Mouse (Mus musculus) liver, embryonic 11.5 days (tissue): ENCODE data around the gene Adgrv1. TPM values are rescaled to one million over a fixed set of nuclear protein-coding genes. Genes with fewer than 3 reads are reported as not detected.

Experiments used
- ATAC-seq: fragments of 200-750 bp; cut with Nextera tagmentation; replicated peaks from 2 replicates; pipeline ENCODE4 v1.8.0; 2017; ENCODE audit warnings: moderate number of reproducible peaks, mild to moderate bottlenecking, moderate TSS enrichment, moderate library complexity; ENCODE audit not compliant: low FRiP score
- DNase-seq: peaks from one replicate; pipeline ENCODE4 v3.0.0-alpha.2; 2017; ENCODE audit warnings: low spot score
- H3K27ac ChIP-seq: fragments of 300-500 bp; sonication (generic); 2 replicates; pipeline ENCODE4 v1.5.1; 2014; ENCODE audit warnings: mild to moderate bottlenecking, low read depth, low read length, control low read depth
- H3K27me3 ChIP-seq: fragments of 300-500 bp; sonication (generic); replicated peaks from 2 replicates; pipeline ENCODE4 v1.6.1; 2014; ENCODE audit warnings: low read length, mixed read lengths; ENCODE audit not compliant: control insufficient read depth, insufficient read depth
- H3K36me3 ChIP-seq: fragments of 300-500 bp; sonication (generic); 2 replicates; pipeline ENCODE4 v1.6.1; 2014; ENCODE audit warnings: mild to moderate bottlenecking, low read length, moderate library complexity, mixed read lengths; ENCODE audit not compliant: control insufficient read depth, insufficient read depth
- H3K4me1 ChIP-seq: fragments of 300-500 bp; sonication (generic); replicated peaks from 2 replicates; pipeline ENCODE4 v1.6.1; 2014; ENCODE audit warnings: low read length, mixed read lengths; ENCODE audit not compliant: control insufficient read depth, insufficient read depth
- H3K4me2 ChIP-seq: fragments of 300-500 bp; sonication (generic); 2 replicates; pipeline ENCODE4 v1.6.1; 2014; ENCODE audit warnings: mild to moderate bottlenecking, control low read depth, moderate library complexity
- H3K4me3 ChIP-seq: fragments of 300-500 bp; sonication (generic); 2 replicates; pipeline ENCODE4 v1.5.1; 2014; ENCODE audit warnings: low read depth, low read length, control low read depth
- H3K9ac ChIP-seq: fragments of 300-500 bp; sonication (generic); 2 replicates; pipeline ENCODE4 v1.6.1; 2014; ENCODE audit warnings: low read depth, low read length, control low read depth
- H3K9me3 ChIP-seq: fragments of 300-500 bp; sonication (generic); 2 replicates; pipeline ENCODE4 v1.6.1; 2016; ENCODE audit warnings: low read length, inconsistent platforms, mixed read lengths; ENCODE audit not compliant: control insufficient read depth
- WGBS: fragments of 180-500 bp; shearing (Covaris S2); extraction: QIAGEN DNeasy Blood & Tissue Kit; methylation state at CpG from one replicate; pipeline ENCODE4 v1.1.7; 2014; 5-methylcytosine and 5-hydroxymethylcytosine counted together
- polyA plus RNA-seq: library from polyadenylated mRNA; unstranded; fragments of >200 nt; fragmentation: Nextera tagmentation; extraction: Ambion mirVana; gene quantifications from 2 replicates; pipeline ENCODE4 v1.2.1, GENCODE M21; 2014

Gene Adgrv1
- polyA plus RNA-seq, 1 experiment from 2014 or later, result 0.58 TPM

- no peaks in the 10 kb centered on the region for H3K9me3 ChIP-seq
- WGBS, result 73% methylated on average over 1 of the region's 1 CpGs
- H3K27ac ChIP-seq, result no peak overlapping the region
- no peak overlapping the region for H3K9ac ChIP-seq
- DNase-seq, result no peak
- H3K4me3 ChIP-seq, result no peak overlapping the region
- H3K36me3 ChIP-seq, result no peaks in the 10 kb centered on the region
- no peak for ATAC-seq
- H3K4me1 ChIP-seq, result no peaks in the 10 kb centered on the region
- no peaks in the 10 kb centered on the region for H3K27me3 ChIP-seq
- no peak overlapping the region for H3K4me2 ChIP-seq
Measured at GRCm38 (mm10) chr13:81550024-81550423, 82.9 kb downstream of the Adgrv1 start.

- Histone ChIP-seq H3K4me1 (no peaks in the 10 kb centered on the region), H3K9me3 (no peaks in the 10 kb centered on the region), H3K4me3 (no peak overlapping the region), H3K4me2 (no peak overlapping the region), H3K27me3 (no peaks in the 10 kb centered on the region), H3K27ac (no peak overlapping the region), H3K36me3 (no peaks in the 10 kb centered on the region), H3K9ac (no peak overlapping the region)
- DNase-seq, result no peak
- ATAC-seq, result no peak
- 84% methylated on average over 2 of the region's 2 CpGs for WGBS
Measured at GRCm38 (mm10) chr13:81534916-81535315, 98.0 kb downstream of the Adgrv1 start.

GRCm38 (mm10) chr13:81526687-81527086 is 106.3 kb downstream of the Adgrv1 start:
- 49% methylated on average over 4 of the region's 4 CpGs for WGBS
- Histone ChIP-seq H3K4me1 (no peaks in the 10 kb centered on the region), H3K9me3 (no peaks in the 10 kb centered on the region), H3K9ac (no peak overlapping the region), H3K36me3 (no peaks in the 10 kb centered on the region), H3K27ac (no peak overlapping the region), H3K27me3 (no peaks in the 10 kb centered on the region), H3K4me2 (no peak overlapping the region), H3K4me3 (no peak overlapping the region)
- DNase-seq (no peak), ATAC-seq (peak; percentile 65)

- DNase-seq (no peak), ATAC-seq (no peak)
- 76% methylated on average over 7 of the region's 7 CpGs for WGBS
- no peaks in the 10 kb centered on the region for H3K27me3 ChIP-seq
- H3K27ac ChIP-seq, result no peak overlapping the region
- no peaks in the 10 kb centered on the region for H3K9me3 ChIP-seq
- no peak overlapping the region for H3K4me2 ChIP-seq
- no peak overlapping the region for H3K4me3 ChIP-seq
- no peak overlapping the region for H3K9ac ChIP-seq
- H3K4me1 ChIP-seq, result no peaks in the 10 kb centered on the region
- no peaks in the 10 kb centered on the region for H3K36me3 ChIP-seq
Measured at GRCm38 (mm10) chr13:81510142-81510541, 122.8 kb downstream of the Adgrv1 start.

- Histone ChIP-seq H3K9me3 (no peaks in the 10 kb centered on the region), H3K36me3 (no peaks in the 10 kb centered on the region), H3K4me3 (no peak overlapping the region), H3K27me3 (no peaks in the 10 kb centered on the region), H3K4me1 (no peaks in the 10 kb centered on the region), H3K9ac (no peak overlapping the region), H3K27ac (no peak overlapping the region), H3K4me2 (no peak overlapping the region)
- WGBS, result 74% methylated on average over 3 of the region's 3 CpGs
- ATAC-seq (no peak), DNase-seq (no peak)
Measured at GRCm38 (mm10) chr13:81497035-81497434, 135.9 kb downstream of the Adgrv1 start.

GRCm38 (mm10) chr13:81491971-81492370 is 141.0 kb downstream of the Adgrv1 start:
- Histone ChIP-seq H3K27me3 (no peaks in the 10 kb centered on the region), H3K4me1 (no peaks in the 10 kb centered on the region), H3K4me3 (no peak overlapping the region), H3K9ac (no peak overlapping the region), H3K27ac (no peak overlapping the region), H3K9me3 (no peaks in the 10 kb centered on the region), H3K4me2 (no peak overlapping the region), H3K36me3 (no peaks in the 10 kb centered on the region)
- WGBS, result 84% methylated on average over 7 of the region's 7 CpGs
- no peak for ATAC-seq
- no peak for DNase-seq

- Histone ChIP-seq H3K4me2 (no peak overlapping the region), H3K4me1 (no peaks in the 10 kb centered on the region), H3K9ac (no peak overlapping the region), H3K4me3 (no peak overlapping the region), H3K27me3 (no peaks in the 10 kb centered on the region), H3K27ac (no peak overlapping the region), H3K9me3 (no peaks in the 10 kb centered on the region), H3K36me3 (no peaks in the 10 kb centered on the region)
- no peak for ATAC-seq
- DNase-seq, result no peak
Measured at GRCm38 (mm10) chr13:81486980-81487379, 146.0 kb downstream of the Adgrv1 start.

GRCm38 (mm10) chr13:81473750-81474149 is 159.2 kb downstream of the Adgrv1 start:
- H3K9ac ChIP-seq, result no peak overlapping the region
- no peak overlapping the region for H3K4me3 ChIP-seq
- no peak overlapping the region for H3K4me2 ChIP-seq
- ATAC-seq, result no peak
- no peaks in the 10 kb centered on the region for H3K27me3 ChIP-seq
- no peak for DNase-seq
- no peaks in the 10 kb centered on the region for H3K36me3 ChIP-seq
- H3K4me1 ChIP-seq, result no peaks in the 10 kb centered on the region
- H3K27ac ChIP-seq, result no peak overlapping the region
- H3K9me3 ChIP-seq, result no peaks in the 10 kb centered on the region

- H3K4me2 ChIP-seq, result no peak overlapping the region
- no peak overlapping the region for H3K27ac ChIP-seq
- H3K4me1 ChIP-seq, result no peaks in the 10 kb centered on the region
- H3K36me3 ChIP-seq, result no peaks in the 10 kb centered on the region
- H3K27me3 ChIP-seq, result no peaks in the 10 kb centered on the region
- no peak overlapping the region for H3K9ac ChIP-seq
- 81% methylated on average over 4 of the region's 4 CpGs for WGBS
- DNase-seq (no peak), ATAC-seq (no peak)
- no peak overlapping the region for H3K4me3 ChIP-seq
- no peaks in the 10 kb centered on the region for H3K9me3 ChIP-seq
Measured at GRCm38 (mm10) chr13:81466661-81467060, 166.3 kb downstream of the Adgrv1 start.
